Mouse (Mus musculus) macrophage (primary cell): ENCODE data around the gene Acsm3. TPM values are rescaled to one million over a fixed set of nuclear protein-coding genes. Genes with fewer than 3 reads are reported as not detected.

Source experiments
- polyA plus RNA-seq: library from polyadenylated mRNA; stranded (reverse); fragments of 250-400 nt; gene quantifications from 3 replicates; pipeline ENCODE4 v1.2.4, GENCODE M21; 2018; ENCODE audit warnings: inconsistent platforms

Acsm3 gene
- polyA plus RNA-seq, 1 experiment from 2014 or later: not detected

Other genes starting within 250 kb of the Acsm3 start
- not detected in 3 replicates for gene Acsm5, start 241.5 kb upstream of the Acsm3 start, polyA plus RNA-seq
- not detected in 3 replicates for gene Pdilt, start 237.4 kb upstream of the Acsm3 start, polyA plus RNA-seq
- gene Acsm2, start 206.6 kb upstream of the Acsm3 start, polyA plus RNA-seq: not detected in 3 replicates
- gene Acsm1, start 153.9 kb upstream of the Acsm3 start, polyA plus RNA-seq: not detected in 3 replicates
- gene Acsm4, start 70.9 kb upstream of the Acsm3 start, polyA plus RNA-seq: not detected in 3 replicates
- gene Thumpd1, start 40.1 kb upstream of the Acsm3 start, polyA plus RNA-seq: 25.7 to 44.7 TPM (median 38.1 TPM) in 3 replicates
- 4.2 to 6.7 TPM (median 6.3 TPM) in 3 replicates for gene Rexo5, start 33.1 kb downstream of the Acsm3 start, polyA plus RNA-seq
- gene Eri2, start 33.1 kb downstream of the Acsm3 start, polyA plus RNA-seq: 3.4 to 5.9 TPM (median 3.4 TPM) in 3 replicates
- gene Lyrm1, start 134.9 kb downstream of the Acsm3 start, polyA plus RNA-seq: 6.2 to 21.0 TPM (median 8.1 TPM) in 3 replicates
- gene Dcun1d3, start 135.4 kb downstream of the Acsm3 start, polyA plus RNA-seq: 6.6 to 9.8 TPM (median 9.0 TPM) in 3 replicates